Comparison of ENCODE assay signal across 8 mouse cellular contexts in genomic region chr2:94243053-94243916, GRCm38 (mm10).
DNase-seq lines count a peak whose midpoint lies in the region; ATAC-seq and TF ChIP-seq lines count a peak whose summit lies in the region.

No protein-coding gene starts in this region.

- under 1% methylated on average over 50 of the region's 50 CpGs for WGBS in hindbrain, postnatal 0 days
- WGBS in lung, postnatal 0 days, result under 1% methylated on average over 48 of the region's 50 CpGs

- no peaks in the 10 kb centered on the region; the same call in 1 of the 2 replicates for H3K9me3 ChIP-seq in megakaryocyte, embryonic 14.5 days
- no peaks in the 10 kb centered on the region for H3K9me3 ChIP-seq in hindbrain, postnatal 0 days (ENCODE audit: low read length)
- no peaks in the 10 kb centered on the region for H3K9me3 ChIP-seq in lung, postnatal 0 days (ENCODE audit: low read length)

- H3K36me3 ChIP-seq in megakaryocyte, embryonic 14.5 days (replicated peaks; ENCODE audit: low read length), result no peaks in the 10 kb centered on the region
- no peaks in the 10 kb centered on the region for H3K36me3 ChIP-seq in hindbrain, postnatal 0 days (ENCODE audit: insufficient read depth, low read length)
- H3K36me3 ChIP-seq in lung, postnatal 0 days (ENCODE audit: insufficient read depth, low read length), result no peaks in the 10 kb centered on the region

- H3K4me1 ChIP-seq in megakaryocyte, embryonic 14.5 days, result peaks cover 64% of the 10 kb centered on the region
- peaks cover 12% of the 10 kb centered on the region for H3K4me1 ChIP-seq in hindbrain, postnatal 0 days (ENCODE audit: insufficient read depth, low read length)
- H3K4me1 ChIP-seq in lung, postnatal 0 days (ENCODE audit: insufficient read depth, low read depth, low read length), result no peaks in the 10 kb centered on the region

- H3K4me3 ChIP-seq in megakaryocyte, embryonic 14.5 days (replicated peaks), result peak overlapping the region; percentile 75
- H3K4me3 ChIP-seq in hindbrain, postnatal 0 days (ENCODE audit: low read length), result peak overlapping the region; percentile 55
- no peak overlapping the region for H3K4me3 ChIP-seq in lung, postnatal 0 days (ENCODE audit: low read depth, low read length)

- ATAC-seq in megakaryocyte, adult 5-6 weeks (ENCODE audit: poor library complexity, severe bottlenecking), result no peak
- no peak for ATAC-seq in hindbrain, postnatal 0 days
- no peak for ATAC-seq in lung, postnatal 0 days

- H3K4me2 ChIP-seq in hindbrain, postnatal 0 days (ENCODE audit: low read depth, low read length), result peak overlapping the region; percentile 84
- H3K4me2 ChIP-seq in lung, postnatal 0 days (replicated peaks; ENCODE audit: low read depth, low read length), result no peak overlapping the region

- no peak overlapping the region for H3K27ac ChIP-seq in hindbrain, postnatal 0 days
- no peak overlapping the region for H3K27ac ChIP-seq in lung, postnatal 0 days (ENCODE audit: low read length)

- H3K9ac ChIP-seq in hindbrain, postnatal 0 days (replicated peaks; ENCODE audit: low read length), result no peak overlapping the region
- no peak overlapping the region for H3K9ac ChIP-seq in lung, postnatal 0 days (replicated peaks; ENCODE audit: low read depth)

- TF ChIP-seq EP300 in lung, postnatal 0 days (IDR thresholded peaks at IDR 0.05), result no peak

- DNase-seq in cerebellum, adult 18-20 months, result peak; percentile 43 to 51
- no peak for DNase-seq in cerebellum, postnatal 4 days (ENCODE audit: low spot score in 2 of 2)
- peak; percentile 54 for DNase-seq in hindbrain, postnatal 0 days (ENCODE audit: low spot score)
- peak; percentile 45 for DNase-seq in retina, postnatal 1 day
- DNase-seq in spleen, adult 18-20 months, result no peak
- DNase-seq in lung, postnatal 0 days (ENCODE audit: low spot score), result no peak

- peak; percentile 48 for TF ChIP-seq CTCF in hindbrain, postnatal 0 days (IDR thresholded peaks at IDR 0.05; ENCODE audit: low read depth)
- TF ChIP-seq CTCF in lung, postnatal 0 days (IDR thresholded peaks at IDR 0.05), result no peak

- peaks cover 99% of the 10 kb centered on the region for H3K27me3 ChIP-seq in megakaryocyte, embryonic 14.5 days (replicated peaks)
- H3K27me3 ChIP-seq in hindbrain, postnatal 0 days (ENCODE audit: insufficient read depth, low read length), result peaks cover 43% of the 10 kb centered on the region
- peaks cover 67% of the 10 kb centered on the region for H3K27me3 ChIP-seq in lung, postnatal 0 days (replicated peaks; ENCODE audit: insufficient read depth, low read length)

Comparison
In these comparisons a context has a peak if more than half of its experiments do, and no peak if none do; other contexts are left out.
1. DNase-seq: peak in cerebellum, adult 18-20 months (2 of 2), hindbrain, postnatal 0 days (single experiment) and retina, postnatal 1 day (single experiment); none in cerebellum, postnatal 4 days (0 of 2), spleen, adult 18-20 months (0 of 2) and lung, postnatal 0 days (single experiment).